Mouse (Mus musculus): ENCODE measurements at regions not wholly inside any gene's neighbourhood (a gene's known extent, or its start where the extent isn't known, plus 50 kb on each side); places are given as distances from the start of the nearest gene placed in this dataset.

DNA sequence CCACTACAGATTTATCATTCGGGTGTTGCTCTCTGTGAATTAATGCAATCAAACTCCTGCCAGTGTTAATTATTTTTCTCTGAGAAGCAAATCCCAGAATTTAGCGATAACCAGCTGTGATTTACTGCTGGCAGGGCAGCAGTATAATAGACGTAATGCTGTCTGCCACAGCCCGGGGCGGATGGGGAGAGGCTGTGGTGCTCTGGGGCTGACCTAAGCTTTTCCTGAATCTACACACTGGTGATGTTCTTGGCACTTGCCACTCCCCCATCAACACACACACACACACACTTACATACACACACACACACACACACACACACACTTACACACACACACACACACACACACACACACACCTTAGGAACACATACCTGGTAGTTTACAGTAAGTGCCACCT, 101.4 kb upstream of the Dynlrb2 start:
- no peak for TF ChIP-seq POLR2A (IDR thresholded peaks at IDR 0.05; ENCODE audit: borderline replicate concordance, extremely low read depth, low read depth, low read length)
- TF ChIP-seq CTCF (IDR thresholded peaks at IDR 0.05; ENCODE audit: insufficient read depth, low read length) = no peak
